8 mouse cellular contexts compared by ENCODE assay signal in genomic region chr11:98788550-98789218, GRCm38 (mm10). TPM values are rescaled to one million over a fixed set of nuclear protein-coding genes. Genes with fewer than 3 reads are reported as not detected.
DNase-seq lines count a peak whose midpoint lies in the region; ATAC-seq and TF ChIP-seq lines count a peak whose summit lies in the region.

No protein-coding gene starts in this region.

- DNase-seq in MEL (ENCODE audit: low read depth, low spot score), result peak; percentile 99
- peak; percentile 94 to 95 for DNase-seq in heart, postnatal 10 days
- peak; percentile 89 to 93 for DNase-seq in kidney, postnatal 4 days
- DNase-seq in thymus, adult 2 months, result peak; percentile 93

- peaks cover 0 to 51% of the 10 kb centered on the region in 2 experiments; a peak in 2 of 4 replicates for H3K36me3 ChIP-seq in MEL (ENCODE audit: control insufficient read depth in 1 of 2, insufficient read depth in 2 of 2, low read length in 2 of 2)
- no peaks in the 10 kb centered on the region for H3K36me3 ChIP-seq in forebrain, embryonic 12.5 days (replicated peaks)
- H3K36me3 ChIP-seq in lung, embryonic 15.5 days, result no peaks in the 10 kb centered on the region
- H3K36me3 ChIP-seq in thymus, adult 2 months (ENCODE audit: control insufficient read depth, insufficient read depth, low read length), result no peaks in the 10 kb centered on the region

- peak; percentile 45 to 84; a peak in 3 of 4 replicates for TF ChIP-seq POLR2A in MEL (IDR thresholded peaks at IDR 0.05; ENCODE audit: control insufficient read depth in 1 of 2, insufficient read depth in 1 of 2, low read depth in 1 of 2, low read length in 2 of 2, poor library complexity in 1 of 2)
- TF ChIP-seq POLR2A in thymus, adult 2 months (IDR thresholded peaks at IDR 0.05; ENCODE audit: control insufficient read depth, extremely low read depth, insufficient read depth, low read length, poor library complexity), result no peak

- no peak; a peak in 1 of 4 replicates for TF ChIP-seq EP300 in MEL (IDR thresholded peaks at IDR 0.05; ENCODE audit: low read depth in 1 of 2, low read length in 2 of 2)

- peak overlapping the region; percentile 87 for H3K27ac ChIP-seq in MEL (ENCODE audit: control insufficient read depth, low read depth, low read length)
- peak overlapping the region; percentile 71 for H3K27ac ChIP-seq in forebrain, embryonic 12.5 days
- peak overlapping the region; percentile 86 for H3K27ac ChIP-seq in lung, embryonic 15.5 days
- peak overlapping the region; percentile 61; the same call in 1 of the 2 replicates for H3K27ac ChIP-seq in thymus, adult 2 months (ENCODE audit: control insufficient read depth, insufficient read depth, low read length)

- H3K4me1 ChIP-seq in MEL (ENCODE audit: control insufficient read depth in 1 of 2, insufficient read depth in 2 of 2, low read length in 2 of 2), result peaks cover 21 to 53% of the 10 kb centered on the region in 2 experiments
- peaks cover 60% of the 10 kb centered on the region for H3K4me1 ChIP-seq in forebrain, embryonic 12.5 days
- H3K4me1 ChIP-seq in lung, embryonic 15.5 days, result peaks cover 62% of the 10 kb centered on the region
- peaks cover 24% of the 10 kb centered on the region for H3K4me1 ChIP-seq in thymus, adult 2 months (replicated peaks; ENCODE audit: control insufficient read depth, insufficient read depth, low read length)

- no peaks in the 10 kb centered on the region for H3K27me3 ChIP-seq in MEL (ENCODE audit: control insufficient read depth in 1 of 2, insufficient read depth in 2 of 2, low read length in 2 of 2)
- H3K27me3 ChIP-seq in forebrain, embryonic 12.5 days, result no peaks in the 10 kb centered on the region
- no peaks in the 10 kb centered on the region for H3K27me3 ChIP-seq in lung, embryonic 15.5 days
- H3K27me3 ChIP-seq in thymus, adult 2 months (ENCODE audit: control insufficient read depth, insufficient read depth, low read length), result no peaks in the 10 kb centered on the region

- peak; percentile 65 to 100 (median 74); a peak in 5 of 6 replicates for TF ChIP-seq CTCF in MEL (IDR thresholded peaks at IDR 0.05 in 2 of 3, conservative IDR thresholded peaks at IDR 0.05 in 1 of 3; ENCODE audit: control insufficient read depth in 1 of 3, insufficient read depth in 1 of 3, low read depth in 2 of 3, low read length in 3 of 3, poor library complexity in 1 of 3, severe bottlenecking in 1 of 3)
- TF ChIP-seq CTCF in thymus, adult 2 months (IDR thresholded peaks at IDR 0.05; ENCODE audit: borderline replicate concordance, control insufficient read depth, extremely low read depth, insufficient read depth, low read length, poor library complexity), result peak; percentile 68; the same call in 1 of the 2 replicates

- H3K9ac ChIP-seq in MEL (ENCODE audit: control insufficient read depth, low read depth, low read length, poor library complexity, severe bottlenecking), result peak overlapping the region; percentile 95
- peak overlapping the region; percentile 60; the same call in 1 of the 2 replicates for H3K9ac ChIP-seq in forebrain, embryonic 12.5 days
- peak overlapping the region; percentile 65; the same call in 1 of the 2 replicates for H3K9ac ChIP-seq in lung, embryonic 15.5 days

- H3K4me2 ChIP-seq in forebrain, embryonic 12.5 days, result peak overlapping the region; percentile 92
- H3K4me2 ChIP-seq in lung, embryonic 15.5 days, result peak overlapping the region; percentile 93

- H3K9me3 ChIP-seq in MEL (replicated peaks; ENCODE audit: insufficient read depth, low read length), result no peaks in the 10 kb centered on the region
- no peaks in the 10 kb centered on the region for H3K9me3 ChIP-seq in forebrain, embryonic 12.5 days
- H3K9me3 ChIP-seq in lung, embryonic 15.5 days, result no peaks in the 10 kb centered on the region

- 14% methylated on average over 17 of the region's 18 CpGs for WGBS in forebrain, embryonic 12.5 days
- WGBS in lung, embryonic 15.5 days, result 9% methylated on average over 18 of the region's 18 CpGs
- WGBS in thymus, adult 2 months, result 5% methylated on average over 18 of the region's 18 CpGs

- TF ChIP-seq RAD21 in MEL (IDR thresholded peaks at IDR 0.05; ENCODE audit: low read depth, low read length), result peak; percentile 90

- ATAC-seq in cerebellum, adult (ENCODE audit: insufficient number of reproducible peaks, low FRiP score, low TSS enrichment), result peak; percentile 86
- peak; percentile 85 for ATAC-seq in forebrain, embryonic 12.5 days (ENCODE audit: low FRiP score)
- peak; percentile 77 for ATAC-seq in lung, embryonic 15.5 days (ENCODE audit: borderline replicate concordance, extremely low read depth, low FRiP score, low TSS enrichment)
- ATAC-seq in neutrophil, adult 5-6 weeks (ENCODE audit: extremely low read depth, insufficient number of reproducible peaks, low FRiP score, poor library complexity, severe bottlenecking), result peak; percentile 91

- H3K4me3 ChIP-seq in MEL (ENCODE audit: control insufficient read depth in 1 of 2, insufficient read depth in 1 of 2, low read depth in 2 of 2, low read length in 2 of 2), result peak overlapping the region; percentile 41 to 70
- H3K4me3 ChIP-seq in forebrain, embryonic 12.5 days (replicated peaks), result peak overlapping the region; percentile 45
- H3K4me3 ChIP-seq in lung, embryonic 15.5 days, result peak overlapping the region; percentile 55
- H3K4me3 ChIP-seq in thymus, adult 2 months (ENCODE audit: control insufficient read depth, insufficient read depth, low read length), result peak overlapping the region; percentile 49

- intact Hi-C loops in heart, postnatal 10 days (cut with DNase I), result loop anchor here (1.0 kb wide), 1 partner anchor 41 kb away; no protein-coding TSS in a partner anchor

- H3K79me2 ChIP-seq in MEL (ENCODE audit: control insufficient read depth, insufficient read depth, low read length, poor library complexity), result peaks cover 5% of the 10 kb centered on the region; the same call in 1 of the 2 replicates

TF ChIP-seq in MEL, 35 proteins besides CTCF, POLR2A, EP300 and RAD21 (continues in another document):
- TF ChIP-seq NELFE (IDR thresholded peaks at IDR 0.05; ENCODE audit: low read depth, low read length) (peak; percentile 72), RCOR1 (IDR thresholded peaks at IDR 0.05; ENCODE audit: low read depth, low read length) (no peak), NRF1 (IDR thresholded peaks at IDR 0.05; ENCODE audit: insufficient read depth, low read depth, low read length, poor library complexity, severe bottlenecking) (no peak), CHD1 (IDR thresholded peaks at IDR 0.05; ENCODE audit: low read depth, low read length) (0 out of 2 replicates have a peak, but pooled peaks have one; percentile 81), TBP (IDR thresholded peaks at IDR 0.05; ENCODE audit: low read depth, low read length) (peak; percentile 87; the same call in 1 of the 2 replicates), SIN3A (IDR thresholded peaks at IDR 0.05; ENCODE audit: low read length) (peak; percentile 100), GABPA (IDR thresholded peaks at IDR 0.05; ENCODE audit: low read depth, low read length) (no peak)

RNA-seq across cellular contexts. Expression of gene Msl1, which starts 6.6 kb away (rescaled TPM):
- total RNA-seq in MEL (2012; rRNA removed), result 35.0 and 37.1 TPM in 2 replicates
- polyA plus RNA-seq in MEL (2012; ENCODE audit: insufficient read depth in 1 of 2, insufficient read length in 2 of 2, low read depth in 1 of 2, low replicate concordance in 2 of 2, missing spikeins in 1 of 2), result 10 to 100 TPM in 1 of 2 experiments, not detected in 1; 49.4 TPM
- polyA plus RNA-seq in forebrain, embryonic 12.5 days (2016; fragmentation: Nextera tagmentation; extraction: Ambion mirVana), result 39.3 and 39.9 TPM in 2 replicates
- 10 to 100 TPM; 70.3 to 83.4 TPM for total RNA-seq in heart, postnatal 10 days (2021)
- 21.1 and 21.2 TPM in 2 replicates for polyA plus RNA-seq in lung, embryonic 15.5 days (2015; fragmentation: Nextera tagmentation; extraction: Ambion mirVana)
- total RNA-seq in neutrophil, adult 5-6 weeks (2017), result 191 TPM in 2 replicates
- polyA plus RNA-seq in thymus, adult 2 months (2012; rRNA removed), result 50.3 and 66.0 TPM in 2 replicates

RNA-seq across cellular contexts. Expression of gene Nr1d1, which starts 13.6 kb away (rescaled TPM):
- total RNA-seq in MEL (2012; rRNA removed), result 1.9 and 2.0 TPM in 2 replicates
- 1 to 10 TPM in 1 of 2 experiments, not detected in 1; 5.6 TPM for polyA plus RNA-seq in MEL (2012; ENCODE audit: insufficient read depth in 1 of 2, insufficient read length in 2 of 2, low read depth in 1 of 2, low replicate concordance in 2 of 2, missing spikeins in 1 of 2)
- 2.1 and 2.2 TPM in 2 replicates for polyA plus RNA-seq in forebrain, embryonic 12.5 days (2016; fragmentation: Nextera tagmentation; extraction: Ambion mirVana)
- total RNA-seq in heart, postnatal 10 days (2021), result 10 to 100 TPM; 31.1 to 32.7 TPM
- polyA plus RNA-seq in lung, embryonic 15.5 days (2015; fragmentation: Nextera tagmentation; extraction: Ambion mirVana), result 1.0 and 1.5 TPM in 2 replicates
- 0.47 and 1.8 TPM in 2 replicates for total RNA-seq in neutrophil, adult 5-6 weeks (2017)
- polyA plus RNA-seq in thymus, adult 2 months (2012; rRNA removed), result 34.4 and 37.7 TPM in 2 replicates

RNA-seq across cellular contexts. Expression of gene Casc3, which starts 16.0 kb away (rescaled TPM):
- total RNA-seq in MEL (2012; rRNA removed), result 18.2 and 20.9 TPM in 2 replicates
- 10 to 100 TPM; 58.6 to 61.0 TPM for polyA plus RNA-seq in MEL (2012; ENCODE audit: insufficient read depth in 1 of 2, insufficient read length in 2 of 2, low read depth in 1 of 2, low replicate concordance in 2 of 2, missing spikeins in 1 of 2)
- 63.2 and 67.4 TPM in 2 replicates for polyA plus RNA-seq in forebrain, embryonic 12.5 days (2016; fragmentation: Nextera tagmentation; extraction: Ambion mirVana)
- total RNA-seq in heart, postnatal 10 days (2021), result 10 to 100 TPM; 29.0 to 29.7 TPM
- polyA plus RNA-seq in lung, embryonic 15.5 days (2015; fragmentation: Nextera tagmentation; extraction: Ambion mirVana), result 35.7 and 37.9 TPM in 2 replicates
- total RNA-seq in neutrophil, adult 5-6 weeks (2017), result 58.7 and 64.0 TPM in 2 replicates
- 66.5 and 72.2 TPM in 2 replicates for polyA plus RNA-seq in thymus, adult 2 months (2012; rRNA removed)

RNA-seq across cellular contexts. Expression of gene Rapgefl1, which starts 47.9 kb away (rescaled TPM):
- total RNA-seq in MEL (2012; rRNA removed), result 0.46 and 0.58 TPM in 2 replicates
- 1 to 10 TPM in 1 of 2 experiments, not detected in 1; 1.4 TPM for polyA plus RNA-seq in MEL (2012; ENCODE audit: insufficient read depth in 1 of 2, insufficient read length in 2 of 2, low read depth in 1 of 2, low replicate concordance in 2 of 2, missing spikeins in 1 of 2)
- 1.5 and 1.6 TPM in 2 replicates for polyA plus RNA-seq in forebrain, embryonic 12.5 days (2016; fragmentation: Nextera tagmentation; extraction: Ambion mirVana)
- under 1 TPM; 0.79 to 0.87 TPM for total RNA-seq in heart, postnatal 10 days (2021)
- polyA plus RNA-seq in lung, embryonic 15.5 days (2015; fragmentation: Nextera tagmentation; extraction: Ambion mirVana), result 0.86 and 1.4 TPM in 2 replicates
- 0.58 and 0.61 TPM in 2 replicates for total RNA-seq in neutrophil, adult 5-6 weeks (2017)
- polyA plus RNA-seq in thymus, adult 2 months (2012; rRNA removed), result 8.5 and 11.6 TPM in 2 replicates

RNA-seq across cellular contexts. Expression of gene Thra, which starts 48.2 kb away (rescaled TPM):
- total RNA-seq in MEL (2012; rRNA removed), result 22.0 and 29.6 TPM in 2 replicates
- polyA plus RNA-seq in MEL (2012; ENCODE audit: insufficient read depth in 1 of 2, insufficient read length in 2 of 2, low read depth in 1 of 2, low replicate concordance in 2 of 2, missing spikeins in 1 of 2), result 10 to 100 TPM in 1 of 2 experiments, not detected in 1; 50.9 TPM
- 53.4 and 59.8 TPM in 2 replicates for polyA plus RNA-seq in forebrain, embryonic 12.5 days (2016; fragmentation: Nextera tagmentation; extraction: Ambion mirVana)
- 100 to 1,000 TPM; 172 to 190 TPM for total RNA-seq in heart, postnatal 10 days (2021)
- polyA plus RNA-seq in lung, embryonic 15.5 days (2015; fragmentation: Nextera tagmentation; extraction: Ambion mirVana), result 35.6 and 35.8 TPM in 2 replicates
- 7.9 and 8.7 TPM in 2 replicates for total RNA-seq in neutrophil, adult 5-6 weeks (2017)
- 36.8 and 41.5 TPM in 2 replicates for polyA plus RNA-seq in thymus, adult 2 months (2012; rRNA removed)

Comparison
In these comparisons a context has a peak if more than half of its experiments do, and no peak if none do; other contexts are left out.
1. Peak in every context shown above with its lines: DNase-seq, ATAC-seq, H3K4me3 ChIP-seq and H3K27ac ChIP-seq.